Mouse (Mus musculus) forebrain, embryonic 10.5 days (tissue): ENCODE data around the gene Trim40. TPM values are rescaled to one million over a fixed set of nuclear protein-coding genes. Genes with fewer than 3 reads are reported as not detected.
"Not testable (repeated sequence)": the region's sequence is repeated elsewhere in the genome, so short reads cannot be mapped to it uniquely, and the experiment has no call there.

Experiments used
- DNase-seq: peaks from one replicate; pipeline ENCODE4 v3.0.0-alpha.2; 2017; ENCODE audit warnings: low spot score; ENCODE audit errors: extremely low spot score
- H3K27ac ChIP-seq: fragments of 300-500 bp; sonication (generic); 2 replicates; pipeline ENCODE4 v1.5.1; 2016; ENCODE audit warnings: mild to moderate bottlenecking
- H3K27me3 ChIP-seq: fragments of 300-500 bp; sonication (generic); 2 replicates; pipeline ENCODE4 v1.6.1; 2016; ENCODE audit warnings: mild to moderate bottlenecking; ENCODE audit not compliant: poor library complexity, severe bottlenecking
- H3K36me3 ChIP-seq: fragments of 300-500 bp; sonication (generic); replicated peaks from 2 replicates; pipeline ENCODE4 v1.6.1; 2016; ENCODE audit warnings: mild to moderate bottlenecking, moderate library complexity
- H3K4me1 ChIP-seq: fragments of 300-500 bp; sonication (generic); 2 replicates; pipeline ENCODE4 v1.6.1; 2016
- H3K4me3 ChIP-seq: fragments of 300-500 bp; sonication (generic); 2 replicates; pipeline ENCODE4 v1.5.1; 2016; ENCODE audit warnings: mild to moderate bottlenecking, moderate library complexity
- H3K9me3 ChIP-seq: fragments of 300-500 bp; sonication (generic); 2 replicates; pipeline ENCODE4 v1.6.1; 2016; ENCODE audit warnings: mild to moderate bottlenecking, moderate library complexity
- WGBS: fragments of 180-500 bp; shearing (Covaris S2); methylation state at CpG from one replicate; pipeline ENCODE4 v1.1.7; 2016; 5-methylcytosine and 5-hydroxymethylcytosine counted together
- polyA plus RNA-seq: library from polyadenylated mRNA; unstranded; fragments of >200 nt; fragmentation: Nextera tagmentation; extraction: Ambion mirVana; gene quantifications from 2 replicates; pipeline ENCODE4 v1.2.1, GENCODE M21; 2016

Trim40 gene
- polyA plus RNA-seq, 1 experiment from 2014 or later: not detected

GRCm38 (mm10) chr17:36909802-36910201, 19.9 kb upstream of the Trim40 start:
- Histone ChIP-seq H3K27ac (no peak overlapping the region), H3K27me3 (no peaks in the 10 kb centered on the region), H3K4me1 (peaks cover 4% of the 10 kb centered on the region; the same call in 1 of the 2 replicates), H3K9me3 (no peaks in the 10 kb centered on the region), H3K4me3 (no peak overlapping the region), H3K36me3 (no peaks in the 10 kb centered on the region)
- WGBS: 59% methylated on average over 4 of the region's 4 CpGs
- DNase-seq: no peak

- no peak for DNase-seq
- Histone ChIP-seq H3K4me3 (no peak overlapping the region), H3K27me3 (no peaks in the 10 kb centered on the region), H3K36me3 (no peaks in the 10 kb centered on the region), H3K4me1 (peaks cover 4% of the 10 kb centered on the region; the same call in 1 of the 2 replicates), H3K9me3 (no peaks in the 10 kb centered on the region), H3K27ac (no peak overlapping the region)
- WGBS: 65% methylated on average over 1 of the region's 1 CpGs
Observed at GRCm38 (mm10) chr17:36908235-36908634, 18.3 kb upstream of the Trim40 start.

- Histone ChIP-seq H3K9me3 (no peaks in the 10 kb centered on the region), H3K36me3 (no peaks in the 10 kb centered on the region), H3K27me3 (no peaks in the 10 kb centered on the region), H3K4me3 (no peak overlapping the region), H3K27ac (no peak overlapping the region), H3K4me1 (peaks cover 4% of the 10 kb centered on the region; the same call in 1 of the 2 replicates)
- 81% methylated on average over 3 of the region's 3 CpGs for WGBS
- no peak for DNase-seq
Observed at GRCm38 (mm10) chr17:36903651-36904050, 13.7 kb upstream of the Trim40 start.

- no peak overlapping the region for H3K4me3 ChIP-seq
- no peaks in the 10 kb centered on the region for H3K9me3 ChIP-seq
- no peak overlapping the region for H3K27ac ChIP-seq
- 51% methylated on average over 1 of the region's 1 CpGs for WGBS
- no peak for DNase-seq
- no peaks in the 10 kb centered on the region for H3K27me3 ChIP-seq
- no peaks in the 10 kb centered on the region for H3K4me1 ChIP-seq
- H3K36me3 ChIP-seq: no peaks in the 10 kb centered on the region
Observed at GRCm38 (mm10) chr17:36900691-36901090, 10.8 kb upstream of the Trim40 start.

- H3K4me3 ChIP-seq: no peak overlapping the region
Observed at GRCm38 (mm10) chr17:36900001-36900400, 10.1 kb upstream of the Trim40 start.

GRCm38 (mm10) chr17:36899376-36899775, 9.5 kb upstream of the Trim40 start:
- WGBS: 83% methylated on average over 4 of the region's 4 CpGs
- DNase-seq: no peak
- no peaks in the 10 kb centered on the region for H3K9me3 ChIP-seq
- no peaks in the 10 kb centered on the region for H3K4me1 ChIP-seq
- no peaks in the 10 kb centered on the region for H3K27me3 ChIP-seq
- no peaks in the 10 kb centered on the region for H3K36me3 ChIP-seq
- no peak overlapping the region for H3K27ac ChIP-seq
- no peak overlapping the region for H3K4me3 ChIP-seq

More at GRCm38 (mm10) chr17:36900001-36900400, 10.1 kb upstream of the Trim40 start:
- Histone ChIP-seq H3K4me1 (no peaks in the 10 kb centered on the region), H3K27ac (no peak overlapping the region), H3K36me3 (no peaks in the 10 kb centered on the region), H3K27me3 (no peaks in the 10 kb centered on the region), H3K9me3 (no peaks in the 10 kb centered on the region)
- no peak for DNase-seq
- 83% methylated on average over 5 of the region's 5 CpGs for WGBS

GRCm38 (mm10) chr17:36897552-36898205, 7.8 kb upstream of the Trim40 start, which contains the start of gene Trim31:
Trim31 (plus strand) TSS chr17:36898118.
- Histone ChIP-seq H3K36me3 (no peaks in the 10 kb centered on the region), H3K27ac (no peak within 1 kb of the TSS), H3K27me3 (no peaks in the 10 kb centered on the region), H3K4me3 (no peak within 1 kb of the TSS), H3K4me1 (no peaks in the 10 kb centered on the region), H3K9me3 (no peaks in the 10 kb centered on the region)
- WGBS: 75% methylated on average over 6 of the region's 6 CpGs
- DNase-seq: no peak

GRCm38 (mm10) chr17:36897065-36897464, 7.1 kb upstream of the Trim40 start:
- Histone ChIP-seq H3K27ac (no peak overlapping the region), H3K4me1 (no peaks in the 10 kb centered on the region), H3K27me3 (no peaks in the 10 kb centered on the region), H3K9me3 (no peaks in the 10 kb centered on the region), H3K4me3 (no peak overlapping the region), H3K36me3 (no peaks in the 10 kb centered on the region)
- DNase-seq: no peak

GRCm38 (mm10) chr17:36896583-36896982, 6.7 kb upstream of the Trim40 start:
- Histone ChIP-seq H3K27ac (no peak overlapping the region), H3K27me3 (no peaks in the 10 kb centered on the region), H3K36me3 (no peaks in the 10 kb centered on the region), H3K9me3 (no peaks in the 10 kb centered on the region), H3K4me1 (no peaks in the 10 kb centered on the region), H3K4me3 (no peak overlapping the region)
- no peak for DNase-seq
- 81% methylated on average over 1 of the region's 1 CpGs for WGBS

GRCm38 (mm10) chr17:36893387-36893786, 3.5 kb upstream of the Trim40 start:
- Histone ChIP-seq H3K4me3 (no peak overlapping the region), H3K36me3 (no peaks in the 10 kb centered on the region), H3K9me3 (no peaks in the 10 kb centered on the region), H3K27me3 (no peaks in the 10 kb centered on the region), H3K4me1 (no peaks in the 10 kb centered on the region), H3K27ac (no peak overlapping the region)
- no peak for DNase-seq
- 82% methylated on average over 5 of the region's 5 CpGs for WGBS

- Histone ChIP-seq H3K27me3 (no peaks in the 10 kb centered on the region), H3K27ac (no peak overlapping the region), H3K4me1 (no peaks in the 10 kb centered on the region), H3K9me3 (no peaks in the 10 kb centered on the region), H3K4me3 (no peak overlapping the region), H3K36me3 (no peaks in the 10 kb centered on the region)
- 23% methylated on average over 2 of the region's 2 CpGs for WGBS
- DNase-seq: no peak
Observed at GRCm38 (mm10) chr17:36892362-36892761, 2.4 kb upstream of the Trim40 start.

GRCm38 (mm10) chr17:36891496-36891895, 1.6 kb upstream of the Trim40 start:
- not testable (repeated sequence) for H3K27ac ChIP-seq, H3K27me3 ChIP-seq, H3K36me3 ChIP-seq, H3K4me1 ChIP-seq, H3K9me3 ChIP-seq, DNase-seq, H3K4me3 ChIP-seq
- WGBS: 93% methylated on average over 1 of the region's 1 CpGs

GRCm38 (mm10) chr17:36885132-36885790, 4.7 kb downstream of the Trim40 start:
- Histone ChIP-seq H3K36me3 (no peaks in the 10 kb centered on the region), H3K27ac (no peak overlapping the region), H3K27me3 (no peaks in the 10 kb centered on the region), H3K9me3 (no peaks in the 10 kb centered on the region), H3K4me3 (no peak overlapping the region), H3K4me1 (no peaks in the 10 kb centered on the region)
- no peak for DNase-seq
- WGBS: 94% methylated on average over 12 of the region's 12 CpGs
